Comparison of ENCODE assay signal across 8 mouse cellular contexts in the genomic region with DNA sequence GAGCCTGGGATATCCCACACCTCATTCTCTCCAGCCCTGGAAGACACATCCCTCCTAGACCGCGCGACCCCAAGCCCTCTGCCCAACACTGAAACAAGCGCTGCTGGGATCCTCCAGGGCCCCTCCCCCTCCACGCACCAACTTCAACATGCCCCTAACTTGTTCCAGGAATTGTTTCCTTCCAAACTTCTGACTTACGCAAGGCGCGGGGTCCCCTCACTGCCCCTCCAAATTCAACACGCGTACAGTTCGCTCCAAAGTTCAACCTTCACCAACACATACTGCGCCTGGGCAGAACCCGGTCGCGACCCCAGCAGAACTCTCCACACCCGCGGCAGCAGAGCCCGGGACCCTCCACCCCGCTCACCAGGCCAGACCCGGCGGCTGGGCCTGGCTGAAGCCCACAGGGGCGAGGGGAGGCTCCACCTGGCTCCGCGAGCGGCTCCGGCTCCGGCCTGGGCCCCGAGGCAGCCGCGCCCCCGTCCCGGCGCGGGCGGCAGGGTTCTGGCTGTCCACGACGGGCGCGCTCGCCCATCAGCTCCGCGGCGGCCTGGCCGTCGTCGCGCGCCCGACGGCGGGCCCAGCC. TPM values are rescaled to one million over a fixed set of nuclear protein-coding genes. Genes with fewer than 3 reads are reported as not detected.
A peak's percentile ranks its signal among the peaks of the same experiment; 100 is the strongest.
DNase-seq lines count a peak whose midpoint lies in the region; ATAC-seq and TF ChIP-seq lines count a peak whose summit lies in the region.

No protein-coding gene starts in this region.

- no peaks in the 10 kb centered on the region for H3K27me3 ChIP-seq in intestine, embryonic 16.5 days (replicated peaks; ENCODE audit: control insufficient read depth, insufficient read depth, low read length)

- TF ChIP-seq CTCF in lung, adult 2 months (IDR thresholded peaks at IDR 0.05; ENCODE audit: insufficient read depth, low read length): no peak

- no peaks in the 10 kb centered on the region for H3K9me3 ChIP-seq in intestine, embryonic 16.5 days (ENCODE audit: control insufficient read depth, low read length)

- ATAC-seq in intestine, embryonic 16.5 days: peak; percentile 83

- no peaks in the 10 kb centered on the region for H3K36me3 ChIP-seq in intestine, embryonic 16.5 days (ENCODE audit: control insufficient read depth, insufficient read depth, low read length)

- H3K4me1 ChIP-seq in intestine, embryonic 16.5 days (ENCODE audit: control insufficient read depth, insufficient read depth, low read length): peaks cover 11% of the 10 kb centered on the region
- peaks cover 20% of the 10 kb centered on the region for H3K4me1 ChIP-seq in lung, adult 2 months (ENCODE audit: control insufficient read depth, insufficient read depth, low read length)

- peak overlapping the region; percentile 85 for H3K4me2 ChIP-seq in intestine, embryonic 16.5 days (ENCODE audit: low read depth, low read length)

- under 1% methylated on average over 49 of the region's 51 CpGs for WGBS in intestine, embryonic 16.5 days
- WGBS in lung, adult 2 months: under 1% methylated on average over 51 of the region's 51 CpGs

- H3K27ac ChIP-seq in intestine, embryonic 16.5 days (ENCODE audit: low read length): peak overlapping the region; percentile 91

- peak; percentile 64 for DNase-seq in A20 (ENCODE audit: low read depth, low spot score)
- peak; percentile 67 for DNase-seq in Muller cell, postnatal 12 days (ENCODE audit: inconsistent ontology term)
- DNase-seq in cerebellum, postnatal 4 days (ENCODE audit: low spot score in 2 of 2): peak; percentile 26 to 40
- peak; percentile 96 for DNase-seq in heart, adult 11 months
- DNase-seq in lung, adult 2 months: peak; percentile 55
- DNase-seq in ovary, postnatal 14 days (ENCODE audit: low spot score): peak; percentile 27
- no peak for DNase-seq in layer of hippocampus, adult 9-10 months (ENCODE audit: low spot score)

- TF ChIP-seq POLR2A in lung, adult 2 months (IDR thresholded peaks at IDR 0.05; ENCODE audit: borderline replicate concordance, extremely low read depth, low read depth, low read length): no peak

- peak overlapping the region; percentile 100 for H3K4me3 ChIP-seq in intestine, embryonic 16.5 days (ENCODE audit: low read length)
- H3K4me3 ChIP-seq in lung, adult 2 months (replicated peaks; ENCODE audit: extremely low read depth, low read depth, low read length): peak overlapping the region; percentile 88

- H3K9ac ChIP-seq in intestine, embryonic 16.5 days (ENCODE audit: low read depth, low read length): peak overlapping the region; percentile 99

RNA-seq across cellular contexts. Expression of a gene that starts 0.6 kb away (rescaled TPM):
- polyA plus RNA-seq in intestine, embryonic 16.5 days (2015; fragmentation: Nextera tagmentation; extraction: Ambion mirVana): 2.6 and 3.1 TPM in 2 replicates
- 5.2 and 6.0 TPM in 2 replicates for polyA plus RNA-seq in lung, adult 2 months (2012; rRNA removed)

RNA-seq across cellular contexts. Expression of a gene that starts 26.3 kb away (rescaled TPM):
- 0.61 and 0.72 TPM in 2 replicates for polyA plus RNA-seq in intestine, embryonic 16.5 days (2015; fragmentation: Nextera tagmentation; extraction: Ambion mirVana)
- 0.28 and 0.29 TPM in 2 replicates for polyA plus RNA-seq in lung, adult 2 months (2012; rRNA removed)
